Mouse (Mus musculus): Measurements from ENCODE around the gene Ctdspl.

The Ctdspl gene

DNA sequence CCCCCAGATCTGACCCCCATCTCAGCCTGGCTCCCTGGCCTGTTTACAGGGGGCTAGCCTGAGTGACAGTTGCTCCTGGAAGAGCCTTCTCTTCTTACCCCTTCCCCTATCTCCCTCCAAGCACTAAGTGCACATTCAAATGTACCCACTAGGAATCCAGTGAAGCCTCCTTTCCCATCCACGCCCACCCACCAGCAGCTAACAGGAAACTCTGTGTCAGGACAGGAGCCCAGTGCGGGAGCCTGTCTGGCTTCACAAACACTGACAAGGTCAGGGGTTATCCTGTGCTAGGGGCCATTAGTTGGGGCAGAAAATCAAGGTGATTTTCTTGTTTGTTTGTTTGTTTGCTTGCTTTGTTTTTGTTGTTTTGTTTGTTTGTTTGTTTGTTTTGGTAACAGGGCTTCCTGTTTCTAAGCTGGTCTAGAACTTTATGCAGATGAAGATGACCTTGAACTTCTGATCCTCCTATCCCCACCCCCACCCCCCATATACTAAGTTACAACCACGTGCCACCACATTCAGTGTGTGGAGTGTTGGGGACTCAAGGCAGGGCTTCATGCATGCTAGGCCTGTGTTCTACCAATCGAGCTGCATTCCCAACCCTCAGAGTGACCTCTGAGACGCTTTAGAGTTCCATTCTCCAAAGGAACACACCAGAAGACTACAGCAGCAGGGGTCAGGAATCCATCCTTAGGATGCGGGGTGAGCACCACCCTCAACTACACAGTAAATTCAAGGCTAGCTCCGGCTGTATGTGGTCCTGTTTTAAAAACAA, 156.6 kb downstream of the Ctdspl start:
- CTCF ChIA-PET: interaction anchor here in 2 of 4 experiments (0.6 to 1.6 kb wide), 5 partner anchors 19 to 552 kb away, joined by 3 to 4 read pairs (median 4); no protein-coding TSS in a partner anchor
- POLR2A ChIA-PET: interaction anchor here in 3 of 4 experiments (0.6 to 2.9 kb wide), 25 partner anchors 8 to 899 kb away, joined by 3 to 14 read pairs (median 4); partner anchors contain the start of genes Oxsr1 (in 2 of the 3), Plcd1 (in 2 of the 3) and Dlec1 (in 1 of the 3)

- ChIA-PET CTCF (interaction anchor here in 1 of 4 experiments (0.6 kb wide), 1 partner anchor 257 kb away, joined by 3 read pairs; no protein-coding TSS in a partner anchor), POLR2A (interaction anchor here in 3 of 4 experiments (0.6 to 2.9 kb wide), 15 partner anchors 9 to 547 kb away, joined by 3 to 14 read pairs (median 4); partner anchors contain the start of genes Plcd1 (in 2 of the 3), Ctdspl (in 1 of the 3) and Oxsr1 (in 1 of the 3))
Observed at GRCm38 (mm10) chr9:119083966-119084365, 157.7 kb downstream of the Ctdspl start.

DNA sequence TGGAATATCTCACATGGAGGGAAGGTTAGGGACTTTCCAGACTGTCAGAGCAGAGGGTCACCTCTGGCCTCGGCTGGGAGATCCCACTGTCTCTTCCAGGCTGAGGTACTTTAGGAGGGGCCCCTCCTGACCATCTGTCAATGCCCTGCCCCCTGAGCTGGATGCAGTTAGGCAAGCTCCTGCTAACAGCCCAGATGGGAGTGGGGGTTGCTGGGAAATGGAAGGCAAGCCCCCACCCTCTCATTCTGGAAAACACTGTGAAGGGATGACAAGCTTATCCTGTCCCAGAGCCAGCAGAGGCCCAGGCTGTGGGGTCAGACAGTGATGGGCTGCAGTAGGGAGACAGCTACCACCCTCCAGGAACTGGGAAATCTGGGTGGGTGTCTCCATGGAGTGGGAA, 160.2 kb downstream of the Ctdspl start:
- ChIA-PET POLR2A (interaction anchor here in 2 of 4 experiments (0.6 to 2.8 kb wide), 4 partner anchors 10 to 336 kb away, joined by 3 to 8 read pairs (median 6); partner anchors contain the start of gene Dlec1 (in 2 of the 2)), CTCF (interaction anchor here in 1 of 4 experiments (2.3 kb wide), 1 partner anchor 166 kb away, joined by 7 read pairs; no protein-coding TSS in a partner anchor)

- CTCF ChIA-PET: interaction anchor here in 2 of 4 experiments (0.5 to 2.3 kb wide), 3 partner anchors 15 to 1008 kb away, joined by 3 to 7 read pairs (median 3); partner anchors contain the start of gene Dlec1 (in 1 of the 2)
Observed at GRCm38 (mm10) chr9:119087309-119087708, 161.1 kb downstream of the Ctdspl start.

DNA sequence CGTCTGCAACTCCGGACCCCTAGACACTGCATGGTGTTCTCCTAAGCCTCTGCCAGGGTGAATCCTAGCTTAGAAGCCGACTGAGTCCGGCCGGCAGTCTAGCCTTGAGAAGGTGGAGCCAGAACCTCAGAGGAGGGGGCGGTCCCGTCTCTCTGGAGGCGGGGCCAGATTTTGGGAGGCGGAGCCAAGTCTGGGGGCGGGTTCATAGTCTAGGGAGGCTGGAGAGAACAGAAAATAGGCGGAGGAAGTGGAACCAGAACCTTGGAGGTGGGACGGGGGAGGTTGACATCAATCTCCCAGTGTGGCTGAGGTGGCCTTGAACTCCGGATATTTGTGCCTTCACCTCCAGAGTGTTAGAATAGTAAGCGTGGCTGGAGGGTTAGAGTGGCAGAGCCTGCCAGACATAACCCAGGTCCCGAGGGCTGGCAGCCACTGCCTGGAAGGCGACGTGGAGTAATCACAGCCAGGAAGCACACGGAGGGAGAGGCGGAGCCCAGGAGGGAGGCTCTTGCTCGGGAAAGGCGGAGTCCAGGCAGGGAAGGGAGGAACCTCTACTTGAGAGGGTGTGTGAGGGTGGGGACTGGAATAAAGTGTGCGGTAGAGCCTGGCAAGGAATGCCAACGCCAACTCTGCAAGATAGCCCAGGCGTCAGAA, 162.0 kb downstream of the Ctdspl start:
- ChIA-PET POLR2A (interaction anchor here in 2 of 4 experiments (0.6 to 1.7 kb wide), 9 partner anchors 8 to 1039 kb away, joined by 3 to 7 read pairs (median 3); partner anchors contain the start of genes Dlec1 (in 2 of the 2) and Rpsa (in 1 of the 2)), CTCF (interaction anchor here in 3 of 4 experiments (0.5 to 2.3 kb wide), 8 partner anchors 14 to 738 kb away, joined by 3 to 9 read pairs (median 3); partner anchors contain the start of gene Dlec1 (in 2 of the 3))

More at GRCm38 (mm10) chr9:119087309-119087708, 161.1 kb downstream of the Ctdspl start:
- POLR2A ChIA-PET: interaction anchor here in 2 of 4 experiments (0.7 to 2.8 kb wide), 9 partner anchors 9 to 236 kb away, joined by 3 to 8 read pairs (median 5); partner anchors contain the start of gene Dlec1 (in 2 of the 2)

GRCm38 (mm10) chr9:119089437-119089836, 163.2 kb downstream of the Ctdspl start:
- ChIA-PET POLR2A (interaction anchor here in 1 of 4 experiments (1.5 kb wide), 1 partner anchor 9 kb away, joined by 3 read pairs; no protein-coding TSS in a partner anchor), CTCF (no interaction called here)

DNA sequence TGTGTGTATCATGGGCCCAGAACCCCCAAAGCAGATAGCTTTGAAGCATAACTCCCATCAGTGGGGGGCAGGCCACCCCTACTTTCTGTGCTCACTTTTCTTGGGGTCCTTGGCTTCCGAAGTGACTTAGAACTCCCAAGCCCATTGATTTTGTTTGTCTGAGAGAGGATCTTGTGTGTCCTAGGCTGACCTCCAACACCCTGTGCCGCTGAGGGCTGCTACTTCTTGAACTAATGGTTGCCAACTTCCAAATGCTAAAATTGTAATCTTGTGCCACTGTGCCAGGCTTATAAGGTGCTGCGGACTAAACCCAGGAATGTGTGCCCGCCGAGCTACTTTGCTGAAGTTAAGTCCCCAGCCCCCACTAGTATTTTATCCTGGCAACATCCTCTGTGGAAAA, 164.2 kb downstream of the Ctdspl start:
- POLR2A ChIA-PET: interaction anchor here in 1 of 4 experiments (1.5 kb wide), 1 partner anchor 11 kb away, joined by 3 read pairs; no protein-coding TSS in a partner anchor
- CTCF ChIA-PET: interaction anchor here in 2 of 4 experiments (0.6 to 1.5 kb wide), 3 partner anchors 17 to 261 kb away, joined by 3 to 4 read pairs (median 4); no protein-coding TSS in a partner anchor

DNA sequence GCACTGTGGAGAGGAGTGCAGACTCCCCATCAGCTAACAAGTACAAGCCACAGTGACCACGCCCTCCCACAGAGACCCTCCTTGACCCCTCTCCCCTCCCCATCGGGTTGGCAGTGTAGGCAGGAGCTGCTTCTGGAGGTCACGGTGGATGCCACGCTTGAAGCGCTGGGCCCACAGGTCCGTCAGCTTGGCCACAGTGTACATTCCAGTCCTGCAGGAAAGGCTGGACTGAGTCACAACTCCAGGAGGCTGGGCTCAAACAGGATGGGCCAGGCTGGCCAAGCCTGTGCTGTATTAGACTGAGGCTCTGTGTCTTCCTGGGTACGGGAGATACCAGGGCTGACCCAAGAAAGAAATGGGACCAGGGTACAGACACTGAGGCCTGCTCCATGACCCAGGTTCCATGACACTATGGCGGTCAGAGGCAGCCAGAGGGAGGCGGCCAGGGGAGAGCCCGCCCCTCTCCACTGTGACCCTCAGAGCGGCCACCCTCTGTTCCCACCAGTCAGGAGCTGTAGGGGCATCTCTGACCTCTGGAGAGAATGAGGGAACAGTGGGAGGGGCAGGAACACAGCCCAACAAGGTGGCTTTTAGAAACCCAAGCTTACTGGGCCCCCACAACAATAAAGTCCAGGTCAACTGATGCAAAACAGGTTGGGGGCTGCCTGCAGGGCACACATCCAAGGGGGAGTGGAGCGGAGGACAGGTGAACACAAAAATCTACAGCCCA, 165.5 kb downstream of the Ctdspl start:
- CTCF ChIA-PET: interaction anchor here in 3 of 4 experiments (1.0 to 2.2 kb wide), 4 partner anchors 10 to 171 kb away, joined by 3 to 6 read pairs (median 4); partner anchors contain the start of gene Dlec1 (in 2 of the 3)
- POLR2A ChIA-PET: interaction anchor here in 3 of 4 experiments (0.7 to 2.1 kb wide), 5 partner anchors 10 to 711 kb away, joined by 3 to 10 read pairs (median 3); partner anchors contain the start of gene Myd88 (in 1 of the 3)

DNA sequence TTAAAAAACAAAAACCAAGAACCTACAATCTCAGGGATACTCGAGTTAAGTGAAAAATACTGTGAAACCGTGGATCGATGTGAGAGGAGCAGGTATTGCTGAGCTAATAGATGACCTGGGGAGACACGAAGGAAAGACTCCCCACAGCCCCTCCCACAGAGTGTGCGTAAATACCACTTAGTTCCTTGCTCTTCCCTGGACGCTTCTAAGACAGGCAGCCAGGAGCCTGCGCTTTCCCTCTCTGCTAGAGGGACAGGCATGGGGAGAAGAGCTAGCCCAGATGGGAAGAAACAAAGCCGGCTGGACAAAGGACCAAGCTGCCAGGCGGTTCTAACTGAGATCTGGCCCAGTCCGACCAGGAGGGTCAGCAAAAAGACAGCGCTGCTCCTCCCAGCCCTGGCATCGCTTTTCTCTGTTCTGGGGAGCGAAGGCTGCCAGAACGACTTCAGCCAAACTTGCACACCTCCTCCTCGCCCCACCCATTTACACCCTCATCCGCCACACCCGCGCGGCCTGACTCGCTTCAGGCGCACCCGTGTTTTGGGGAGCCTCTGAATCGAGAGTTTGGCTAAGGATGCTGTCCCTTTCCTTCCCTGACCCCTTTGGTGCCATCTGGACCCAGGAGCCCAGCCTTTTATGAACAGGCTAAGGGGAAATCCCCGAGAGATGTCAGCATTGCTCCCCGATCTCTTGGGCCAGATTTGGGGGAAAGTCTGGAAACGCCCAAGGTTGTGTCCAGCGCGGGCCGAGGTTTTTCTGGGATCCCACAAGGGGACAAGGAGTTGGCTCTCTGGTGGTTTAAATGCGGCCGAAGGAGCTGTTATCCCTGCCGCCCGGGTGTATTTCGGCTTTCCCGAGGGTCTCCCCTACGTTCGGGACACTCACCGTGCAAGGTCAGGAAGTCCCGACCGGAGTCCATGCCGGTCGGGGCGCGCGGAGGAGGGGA, 166.5 kb downstream of the Ctdspl start:
- POLR2A ChIA-PET: interaction anchor here in 3 of 4 experiments (0.6 to 2.5 kb wide), 12 partner anchors 9 to 919 kb away, joined by 3 to 14 read pairs (median 4); partner anchors contain the start of genes Dlec1 (in 1 of the 3) and Myd88 (in 1 of the 3)
- CTCF ChIA-PET: interaction anchor here in 3 of 4 experiments (1.0 to 2.2 kb wide), 4 partner anchors 9 to 172 kb away, joined by 3 to 6 read pairs (median 4); partner anchors contain the start of gene Dlec1 (in 2 of the 3)
